Mouse (Mus musculus) heart, adult 8-10 months (tissue): ENCODE results near the gene Bbs2. TPM values are rescaled to one million over a fixed set of nuclear protein-coding genes. Genes with fewer than 3 reads are reported as not detected.
A peak's percentile ranks its signal among the peaks of the same experiment; 100 is the strongest.

ENCODE experiments used
- DNase-seq: peaks from one replicate; pipeline ENCODE4 v3.0.0; 2022; ENCODE audit warnings: low spot score
- total RNA-seq, 4 experiments: library from RNA; stranded (reverse); gene quantifications; 2 replicates each; pipeline ENCODE4 v1.2.4; 2022

Bbs2 gene
- 10 to 100 TPM in 2 of 4 experiments, 1 to 10 TPM in 2; 7.6 to 15.7 (median 9.4) TPM for total RNA-seq

- peak; percentile 99 for DNase-seq
These were observed at the start of gene Bbs2 for GRCm38 (mm10) chr8:94098081-94098974. Gene Bbs2 (minus strand): TSS chr8:94098928.

- DNase-seq = no peak
These were observed 49.5 kb upstream of the Bbs2 start for GRCm38 (mm10) chr8:94148236-94148635.

- no peak for DNase-seq
These were observed 41.6 kb upstream of the Bbs2 start for GRCm38 (mm10) chr8:94140266-94140795.

GRCm38 (mm10) chr8:94136933-94137332, 38.2 kb upstream of the Bbs2 start, which contains the start of gene Mt4:
Gene Mt4 (plus strand): TSS chr8:94137197.
- no peak for DNase-seq

- DNase-seq = no peak
These were observed 37.5 kb upstream of the Bbs2 start for GRCm38 (mm10) chr8:94136192-94136591.

GRCm38 (mm10) chr8:94135556-94135955, 36.8 kb upstream of the Bbs2 start:
- no peak for DNase-seq

GRCm38 (mm10) chr8:94134601-94135000, 35.9 kb upstream of the Bbs2 start:
- DNase-seq = peak; percentile 7

- no peak for DNase-seq
These were observed 33.4 kb upstream of the Bbs2 start for GRCm38 (mm10) chr8:94132096-94132495.

- DNase-seq = no peak
These were observed 31.4 kb upstream of the Bbs2 start for GRCm38 (mm10) chr8:94130126-94130525.

- DNase-seq = no peak
These were observed 30.5 kb upstream of the Bbs2 start for GRCm38 (mm10) chr8:94129133-94129789.

- no peak for DNase-seq
These were observed 29.0 kb upstream of the Bbs2 start for GRCm38 (mm10) chr8:94127711-94128110.

- no peak for DNase-seq
These were observed 24.2 kb upstream of the Bbs2 start for GRCm38 (mm10) chr8:94122711-94123468.

GRCm38 (mm10) chr8:94121625-94122024, 22.9 kb upstream of the Bbs2 start:
- no peak for DNase-seq

- no peak for DNase-seq
These were observed 20.2 kb upstream of the Bbs2 start for GRCm38 (mm10) chr8:94118776-94119430.

- no peak for DNase-seq
These were observed 15.2 kb upstream of the Bbs2 start for GRCm38 (mm10) chr8:94113972-94114371.

- no peak for DNase-seq
These were observed 14.7 kb upstream of the Bbs2 start for GRCm38 (mm10) chr8:94113435-94113834.

GRCm38 (mm10) chr8:94110526-94111177, 11.9 kb upstream of the Bbs2 start:
- no peak for DNase-seq

GRCm38 (mm10) chr8:94109835-94110234, 11.1 kb upstream of the Bbs2 start:
- DNase-seq = no peak

GRCm38 (mm10) chr8:94109396-94109795, 10.7 kb upstream of the Bbs2 start:
- DNase-seq = no peak

GRCm38 (mm10) chr8:94107871-94108270, 9.1 kb upstream of the Bbs2 start:
- DNase-seq = peak; percentile 16

GRCm38 (mm10) chr8:94104146-94104545, 5.4 kb upstream of the Bbs2 start:
- DNase-seq = no peak
